Comparison of ENCODE assay signal across 7 mouse cellular contexts in genomic region chr11:97315504-97316503, GRCm38 (mm10). TPM values are rescaled to one million over a fixed set of nuclear protein-coding genes. Genes with fewer than 3 reads are reported as not detected.
DNase-seq lines count a peak whose midpoint lies in the region; ATAC-seq and TF ChIP-seq lines count a peak whose summit lies in the region.

Mrpl45 (plus strand) TSS chr11:97315716.

- ATAC-seq in intestine, postnatal 0 days = peak; percentile 94
- peak; percentile 95 for ATAC-seq in midbrain, embryonic 12.5 days (ENCODE audit: low FRiP score, low read depth)

- H3K9ac ChIP-seq in intestine, postnatal 0 days (ENCODE audit: low read depth, low read length) = peak within 1 kb of the TSS; percentile 62
- H3K9ac ChIP-seq in midbrain, embryonic 12.5 days (replicated peaks) = peak within 1 kb of the TSS; percentile 57

- no peaks in the 10 kb centered on the region for H3K36me3 ChIP-seq in intestine, postnatal 0 days (ENCODE audit: control insufficient read depth, insufficient read depth)
- 0 out of 2 replicates have a peak, but pooled peaks cover 12% of the 10 kb centered on the region for H3K36me3 ChIP-seq in midbrain, embryonic 12.5 days
- H3K36me3 ChIP-seq in small intestine, adult 2 months (ENCODE audit: control insufficient read depth, insufficient read depth, low read length) = no peaks in the 10 kb centered on the region; the same call in 1 of the 2 replicates

- peak within 1 kb of the TSS; percentile 63 for H3K4me2 ChIP-seq in intestine, postnatal 0 days (replicated peaks; ENCODE audit: low read depth)
- peak within 1 kb of the TSS; percentile 54 for H3K4me2 ChIP-seq in midbrain, embryonic 12.5 days (replicated peaks)

- H3K27ac ChIP-seq in intestine, postnatal 0 days (ENCODE audit: low read depth, low read length) = peak within 1 kb of the TSS; percentile 64
- peak within 1 kb of the TSS; percentile 63; the same call in 1 of the 2 replicates for H3K27ac ChIP-seq in midbrain, embryonic 12.5 days (replicated peaks)
- H3K27ac ChIP-seq in small intestine, adult 2 months (ENCODE audit: insufficient read depth, low read depth, low read length) = 0 out of 2 replicates have a peak within 1 kb of the TSS, but pooled peaks have one; percentile 17

- under 1% methylated on average over 50 of the region's 50 CpGs for WGBS in intestine, postnatal 0 days
- WGBS in midbrain, embryonic 12.5 days = under 1% methylated on average over 50 of the region's 50 CpGs
- under 1% methylated on average over 50 of the region's 50 CpGs for WGBS in small intestine, adult 2 months

- no peaks in the 10 kb centered on the region for H3K9me3 ChIP-seq in intestine, postnatal 0 days (ENCODE audit: control insufficient read depth)
- no peaks in the 10 kb centered on the region for H3K9me3 ChIP-seq in midbrain, embryonic 12.5 days

- H3K4me3 ChIP-seq in intestine, postnatal 0 days (ENCODE audit: low read depth, low read length) = peak within 1 kb of the TSS; percentile 55
- H3K4me3 ChIP-seq in midbrain, embryonic 12.5 days = peak within 1 kb of the TSS; percentile 58
- H3K4me3 ChIP-seq in small intestine, adult 2 months (ENCODE audit: low read depth, low read length) = peak within 1 kb of the TSS; percentile 57

- DNase-seq in adrenal gland, adult 8-10 months = peak; percentile 98
- peak; percentile 99 for DNase-seq in embryo, embryonic 9.5 days (ENCODE audit: extremely low spot score)
- DNase-seq in gonadal fat pad, adult 2 months (ENCODE audit: low read depth) = peak; percentile 73
- peak; percentile 98 for DNase-seq in left cerebral cortex, postnatal 4 days

- TF ChIP-seq POLR2A in small intestine, adult 2 months (IDR thresholded peaks at IDR 0.05; ENCODE audit: low read depth, low read length) = peak; percentile 57; the same call in 1 of the 2 replicates

- intact Hi-C loops in left cerebral cortex, postnatal 4 days (cut with DNase I) = no loop called here

- no peak for TF ChIP-seq CTCF in intestine, postnatal 0 days (IDR thresholded peaks at IDR 0.05; ENCODE audit: low read depth)
- TF ChIP-seq CTCF in small intestine, adult 2 months (IDR thresholded peaks at IDR 0.05; ENCODE audit: extremely low read depth, insufficient read length, insufficient replicate concordance, low read depth, low read length) = no peak

- no peaks in the 10 kb centered on the region for H3K4me1 ChIP-seq in intestine, postnatal 0 days (replicated peaks; ENCODE audit: control insufficient read depth, insufficient read depth, low read length)
- peaks cover 16% of the 10 kb centered on the region for H3K4me1 ChIP-seq in midbrain, embryonic 12.5 days
- no peaks in the 10 kb centered on the region for H3K4me1 ChIP-seq in small intestine, adult 2 months (ENCODE audit: control insufficient read depth, insufficient read depth, insufficient read length, low read length)

- H3K27me3 ChIP-seq in intestine, postnatal 0 days (replicated peaks; ENCODE audit: control insufficient read depth, insufficient read depth, low read length) = no peaks in the 10 kb centered on the region
- H3K27me3 ChIP-seq in midbrain, embryonic 12.5 days = peaks cover 7% of the 10 kb centered on the region; the same call in 1 of the 2 replicates
- no peaks in the 10 kb centered on the region for H3K27me3 ChIP-seq in small intestine, adult 2 months (ENCODE audit: control insufficient read depth, insufficient read depth, low read length)

RNA-seq across cellular contexts. Expression of gene Mrpl45, which starts in this region (rescaled TPM):
- total RNA-seq in adrenal gland, adult 8-10 months (2022) = 10 to 100 TPM; 31.1 to 42.8 (median 35.9) TPM
- polyA plus RNA-seq in gonadal fat pad, adult 2 months (2012; rRNA removed) = 12.2 and 12.3 TPM in 2 replicates
- 40.2 and 40.5 TPM in 2 replicates for polyA plus RNA-seq in intestine, postnatal 0 days (2015; fragmentation: Nextera tagmentation; extraction: Ambion mirVana)
- total RNA-seq in left cerebral cortex, postnatal 4 days (2021) = 10 to 100 TPM; 22.8 to 23.1 TPM
- polyA plus RNA-seq in midbrain, embryonic 12.5 days (2016; fragmentation: Nextera tagmentation; extraction: Ambion mirVana) = 43.2 and 46.5 TPM in 2 replicates
- polyA plus RNA-seq in small intestine, adult 2 months (2012; rRNA removed) = 4.9 and 8.6 TPM in 2 replicates

Comparison
In these comparisons a context has a peak if more than half of its experiments do, and no peak if none do; other contexts are left out.
1. Peak in every context shown above with its lines: DNase-seq, ATAC-seq, H3K4me3 ChIP-seq and H3K27ac ChIP-seq.